Mouse (Mus musculus) olfactory bulb, adult 2 months (tissue): ENCODE data around the gene 1700014D04Rik. TPM values are rescaled to one million over a fixed set of nuclear protein-coding genes. Genes with fewer than 3 reads are reported as not detected.
A peak's percentile ranks its signal among the peaks of the same experiment; 100 is the strongest.
"Not testable (repeated sequence)": the region's sequence is repeated elsewhere in the genome, so short reads cannot be mapped to it uniquely, and the experiment has no call there.

Source experiments
- H3K27ac ChIP-seq: fragments of 200-500 bp; 2 replicates; pipeline ENCODE4 v1.5.1; 2012; ENCODE audit warnings: low read depth, low read length; ENCODE audit not compliant: insufficient read depth
- H3K4me1 ChIP-seq: fragments of 200-500 bp; 2 replicates; pipeline ENCODE4 v1.6.1; 2012; ENCODE audit warnings: low read length; ENCODE audit not compliant: control insufficient read depth, insufficient read depth
- H3K4me3 ChIP-seq: fragments of 200-500 bp; 2 replicates; pipeline ENCODE4 v1.5.1; 2012; ENCODE audit warnings: mild to moderate bottlenecking, low read depth, low read length, moderate library complexity; ENCODE audit not compliant: insufficient read depth
- CTCF ChIP-seq: fragments of 200-500 bp; IDR thresholded peaks from 2 replicates; pipeline ENCODE4 v1.5.1; 2012; ENCODE audit warnings: low read depth, mild to moderate bottlenecking, low read length, moderate library complexity; ENCODE audit not compliant: insufficient read depth
- POLR2A ChIP-seq: fragments of 200-500 bp; IDR thresholded peaks from 2 replicates; pipeline ENCODE4 v1.6.1; 2012; ENCODE audit warnings: mild to moderate bottlenecking, low read depth, low read length, moderate library complexity; ENCODE audit not compliant: insufficient read depth
- WGBS: fragments of 180-500 bp; shearing (Covaris S2); methylation state at CpG from one replicate; pipeline ENCODE4 v1.1.7; 2018; 5-methylcytosine and 5-hydroxymethylcytosine counted together
- polyA plus RNA-seq: library from polyadenylated mRNA; stranded (reverse); fragments of >200 nt; gene quantifications from 2 replicates; pipeline ENCODE4 v1.2.4, GENCODE M21; 2012; ENCODE audit warnings: low replicate concordance; ENCODE audit not compliant: missing spikeins, insufficient read depth, insufficient read length

1700014D04Rik gene
- polyA plus RNA-seq, 1 experiment: not detected

DNA sequence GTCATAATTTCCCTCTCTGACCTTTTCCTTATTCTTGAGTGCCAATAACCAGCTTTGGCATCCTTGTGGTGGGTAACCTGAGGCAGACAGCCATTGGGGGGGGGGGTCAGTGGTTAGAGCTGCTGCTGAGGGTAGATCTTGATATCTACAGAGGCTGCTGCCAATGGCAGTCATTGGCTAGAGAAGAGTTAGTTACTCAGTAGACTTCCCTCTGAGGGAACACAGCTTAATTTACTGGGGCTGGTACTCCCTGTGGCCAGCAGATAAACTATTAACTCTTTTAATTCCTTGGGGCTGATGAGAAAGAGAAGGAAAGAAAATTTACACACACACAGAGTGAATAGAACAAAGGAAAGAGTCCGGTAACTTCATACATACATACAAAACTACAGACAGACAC lies 27.1 kb downstream of the 1700014D04Rik start:
- WGBS: 87% methylated on average over 1 of the region's 1 CpGs
- no peak overlapping the region for H3K4me3 ChIP-seq
- TF ChIP-seq CTCF (no peak), POLR2A (no peak)
- H3K4me1 ChIP-seq: no peaks in the 10 kb centered on the region
- no peak overlapping the region for H3K27ac ChIP-seq

DNA sequence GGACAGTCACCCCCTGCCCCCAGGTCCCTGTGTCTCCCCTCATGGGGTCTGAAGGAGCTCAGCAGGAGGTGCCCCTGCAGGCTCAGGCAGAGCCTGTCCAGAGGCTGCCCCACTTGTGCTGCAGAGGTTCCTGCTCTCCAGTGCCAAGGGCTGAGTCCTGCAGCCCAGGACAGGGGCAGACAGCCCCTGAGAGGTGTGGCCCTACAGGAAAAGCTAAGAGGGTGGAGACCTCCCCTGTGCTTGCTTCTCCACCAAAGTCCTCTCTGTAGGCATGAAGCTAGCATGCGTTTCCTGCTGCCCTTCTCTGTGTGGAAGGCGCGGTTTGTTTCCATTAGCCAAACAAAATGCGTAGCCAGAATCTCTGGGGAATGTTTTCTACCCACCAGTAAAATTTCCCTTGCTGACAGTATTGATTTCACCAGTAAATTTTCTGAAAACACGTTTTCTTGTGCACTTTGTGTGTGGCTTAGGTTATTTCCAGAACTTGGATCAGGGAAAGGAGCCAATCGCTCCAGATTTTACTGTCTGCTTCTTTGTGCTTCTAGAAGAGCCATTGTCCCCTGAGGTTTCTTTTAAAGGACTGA lies 27.6 kb downstream of the 1700014D04Rik start:
- 44% methylated on average over 6 of the region's 6 CpGs for WGBS
- H3K27ac ChIP-seq, H3K4me1 ChIP-seq, H3K4me3 ChIP-seq: not testable (repeated sequence)

DNA sequence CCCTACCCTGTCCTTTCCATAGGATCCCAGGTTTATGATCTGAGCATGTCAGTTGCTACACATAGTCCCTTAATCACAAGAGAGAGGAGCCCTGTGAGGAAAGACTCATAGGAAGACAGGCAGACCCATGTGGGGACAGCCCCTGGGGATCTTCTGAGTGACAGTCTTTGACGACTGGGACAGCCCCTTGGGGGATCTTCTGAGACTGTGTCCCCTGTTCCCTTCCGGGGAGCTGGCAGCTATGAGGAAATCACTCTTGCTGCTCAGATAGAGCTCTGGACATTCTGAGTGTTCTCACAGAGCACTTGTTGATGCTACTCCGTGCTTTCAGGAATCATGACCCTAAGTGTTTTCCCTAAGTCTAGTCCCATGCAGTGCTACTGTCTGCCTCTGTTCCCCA lies 32.8 kb downstream of the 1700014D04Rik start:
- no peak overlapping the region for H3K4me3 ChIP-seq
- TF ChIP-seq CTCF (no peak), POLR2A (no peak)
- WGBS: 51% methylated on average over 3 of the region's 3 CpGs

DNA sequence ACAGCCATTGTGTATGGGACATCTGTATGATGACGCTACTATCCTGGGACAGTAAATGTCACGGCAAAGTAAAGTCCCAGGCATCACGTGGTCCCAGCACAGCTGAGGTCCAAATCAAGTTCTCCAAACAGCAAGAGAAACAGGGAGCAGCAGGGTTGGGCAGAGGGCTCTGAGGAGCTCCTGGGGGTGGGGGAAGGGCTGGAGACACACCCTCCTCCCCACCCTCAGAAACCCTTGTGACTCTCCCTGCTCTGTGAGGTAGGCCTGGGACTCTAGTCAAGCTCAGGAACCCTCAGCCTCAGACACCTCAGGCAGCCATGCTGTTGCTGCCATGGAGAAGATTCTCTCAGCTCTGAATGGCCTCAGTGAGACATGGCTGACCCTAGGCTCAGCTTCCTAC lies 34.6 kb downstream of the 1700014D04Rik start, which contains the start of gene Spata31d1b:
Gene Spata31d1b (plus strand): TSS at position 301 of the 400 bp plus-strand sequence.
- not testable (repeated sequence) for H3K27ac ChIP-seq, H3K4me3 ChIP-seq, H3K4me1 ChIP-seq
- whole genome bisulfite sequencing: 83% methylated on average over 3 of the region's 3 CpGs

More for the DNA sequence above, 32.8 kb downstream of the 1700014D04Rik start:
- H3K4me1 ChIP-seq: no peaks in the 10 kb centered on the region
- H3K27ac ChIP-seq: no peak overlapping the region

DNA sequence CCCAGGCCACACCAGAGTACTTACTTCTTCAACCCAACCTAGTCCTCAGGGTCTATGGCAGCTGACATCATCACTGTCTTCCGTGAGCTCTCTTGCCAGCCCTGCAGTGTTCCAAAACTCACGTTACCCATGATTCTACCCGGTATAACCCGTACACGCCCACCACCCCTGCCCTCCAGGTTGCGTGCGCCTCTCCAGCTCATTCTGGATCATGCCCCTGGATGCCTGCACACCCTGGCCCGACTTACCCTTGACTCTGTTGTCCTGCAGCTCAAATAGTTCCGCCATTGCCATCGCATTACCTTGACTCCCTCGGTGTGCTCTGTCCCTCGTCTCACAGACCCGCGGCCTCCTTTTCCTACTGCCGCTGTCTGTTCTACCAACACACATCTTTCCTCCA lies 36.3 kb downstream of the 1700014D04Rik start, which contains the start of gene Spata31d1a:
Gene Spata31d1a (minus strand): TSS at position 101 of the 400 bp plus-strand sequence.
- 92% methylated on average over 15 of the region's 15 CpGs for WGBS
- H3K4me1 ChIP-seq: no peaks in the 10 kb centered on the region
- no peak for TF ChIP-seq POLR2A
- 0 out of 2 replicates have a peak, but pooled peaks have one; percentile 8 for TF ChIP-seq CTCF
- no peak within 1 kb of the TSS for H3K27ac ChIP-seq
- H3K4me3 ChIP-seq: no peak within 1 kb of the TSS

DNA sequence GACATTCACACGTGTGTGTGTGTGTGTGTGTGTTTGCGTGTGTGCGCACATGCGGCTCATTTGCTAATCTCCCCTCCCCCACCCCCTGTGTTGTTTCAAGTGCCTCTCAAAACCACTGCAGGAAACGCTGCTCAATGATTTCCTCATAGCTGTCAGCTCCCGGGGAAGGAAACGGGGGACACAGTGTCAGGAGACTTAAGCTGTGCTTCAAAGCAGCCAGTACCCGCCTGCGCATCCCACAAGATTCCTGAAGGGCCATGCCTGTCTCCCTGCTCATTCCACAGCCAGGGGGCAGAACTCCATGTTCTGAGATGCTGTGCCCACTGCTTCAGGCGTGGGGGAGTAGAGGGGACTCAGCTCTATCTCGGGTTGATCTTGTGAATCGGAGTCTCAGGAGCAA lies 42.0 kb downstream of the 1700014D04Rik start:
- TF ChIP-seq POLR2A: no peak
- TF ChIP-seq CTCF: no peak
- H3K4me1 ChIP-seq: no peaks in the 10 kb centered on the region
- 56% methylated on average over 12 of the region's 12 CpGs for WGBS
- no peak overlapping the region for H3K4me3 ChIP-seq
- H3K27ac ChIP-seq: no peak overlapping the region

DNA sequence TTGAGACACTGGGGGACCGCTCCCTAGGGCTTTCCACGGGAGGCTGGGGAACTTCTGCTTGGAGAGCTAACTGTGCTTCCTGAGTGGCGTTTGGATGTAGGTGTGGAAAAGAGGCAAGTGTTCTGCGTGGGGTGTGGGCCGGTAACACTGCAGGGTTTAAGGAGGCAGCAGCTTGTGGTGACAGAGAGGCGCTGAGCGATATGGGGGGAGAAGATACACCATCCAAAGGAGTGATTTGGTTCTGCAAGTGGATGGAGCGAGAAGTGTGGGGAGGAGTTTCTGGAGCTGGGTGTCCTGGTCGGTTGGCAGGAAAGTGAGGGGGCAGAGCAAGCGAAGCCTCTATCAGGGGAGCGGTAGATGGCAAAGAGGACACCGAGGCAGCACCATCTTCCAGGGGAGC lies 43.0 kb downstream of the 1700014D04Rik start:
- 69% methylated on average over 12 of the region's 12 CpGs for WGBS
- no peak overlapping the region for H3K27ac ChIP-seq
- no peak overlapping the region for H3K4me3 ChIP-seq
- no peak for TF ChIP-seq POLR2A
- no peak for TF ChIP-seq CTCF
- no peaks in the 10 kb centered on the region for H3K4me1 ChIP-seq

DNA sequence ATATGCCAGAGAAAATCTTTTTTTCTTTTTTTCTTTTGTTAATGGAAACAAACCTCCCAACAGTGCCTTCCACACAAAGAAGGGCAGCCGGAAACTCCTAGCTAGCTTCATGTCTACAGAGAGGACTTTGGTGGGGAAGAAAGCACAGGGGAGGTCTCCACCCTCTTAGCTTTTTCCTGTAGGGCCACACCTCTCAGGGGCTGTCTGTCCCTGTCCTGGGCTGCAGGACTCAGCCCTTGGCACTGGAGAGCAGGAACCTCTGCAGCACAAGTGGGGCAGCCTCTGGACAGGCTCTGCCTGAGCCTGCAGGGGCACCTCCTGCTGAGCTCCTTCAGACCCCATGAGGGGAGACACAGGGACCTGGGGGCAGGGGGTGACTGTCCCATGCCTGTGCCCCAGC lies 46.4 kb downstream of the 1700014D04Rik start:
- H3K4me3 ChIP-seq, H3K27ac ChIP-seq, H3K4me1 ChIP-seq: not testable (repeated sequence)
- WGBS: 71% methylated on average over 1 of the region's 1 CpGs

DNA sequence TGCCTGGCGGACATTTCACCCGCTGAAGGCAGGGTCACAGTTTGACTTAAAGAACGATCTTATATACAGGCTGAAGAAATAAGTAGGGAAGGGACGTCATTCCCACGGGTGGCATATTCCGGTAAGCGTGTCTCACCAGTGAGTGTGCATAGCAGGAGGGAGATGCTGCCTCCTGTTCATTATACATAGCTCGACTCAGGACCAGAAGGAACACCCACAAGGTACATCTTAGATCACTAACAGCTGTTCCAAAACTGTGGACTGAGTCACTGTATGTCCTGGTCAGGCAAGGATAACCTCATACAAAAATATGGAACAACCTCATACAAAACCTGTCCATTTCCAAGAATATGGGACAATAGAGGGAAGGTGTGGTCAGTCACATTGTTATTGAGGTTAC lies 47.4 kb downstream of the 1700014D04Rik start:
- 85% methylated on average over 8 of the region's 8 CpGs for WGBS

DNA sequence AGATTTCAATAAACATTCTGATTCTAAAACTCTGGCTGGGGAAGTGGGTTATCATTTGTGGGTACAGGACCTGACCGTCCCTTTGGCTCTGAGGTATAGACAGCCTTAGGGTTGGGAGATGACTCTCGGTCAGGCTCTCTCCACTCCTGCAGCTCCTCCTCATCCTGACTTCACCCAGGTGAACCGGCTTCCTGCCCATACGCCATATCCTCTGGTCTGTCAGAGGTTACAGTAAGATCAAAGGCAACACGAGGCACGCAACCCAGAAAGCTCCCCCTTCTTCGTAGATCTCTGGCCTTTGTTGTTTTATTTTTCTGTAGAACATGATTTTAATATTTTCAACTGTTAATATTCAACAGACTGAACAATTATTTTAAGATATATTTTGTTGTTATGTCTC lies 50.8 kb downstream of the 1700014D04Rik start:
- Histone ChIP-seq H3K27ac (no peak overlapping the region), H3K4me3 (no peak overlapping the region), H3K4me1 (no peaks in the 10 kb centered on the region)
- 95% methylated on average over 7 of the region's 7 CpGs for WGBS
- no peak for TF ChIP-seq POLR2A
- TF ChIP-seq CTCF: no peak

More for the DNA sequence above, 47.4 kb downstream of the 1700014D04Rik start:
- TF ChIP-seq CTCF: no peak
- Histone ChIP-seq H3K27ac (no peak overlapping the region), H3K4me1 (no peaks in the 10 kb centered on the region), H3K4me3 (no peak overlapping the region)
